Mouse (Mus musculus) MEL (cell line): Measurements from ENCODE around the gene Disp1. TPM values are rescaled to one million over a fixed set of nuclear protein-coding genes. Genes with fewer than 3 reads are reported as not detected.

ENCODE experiments used
- DNase-seq: peaks from one replicate; pipeline ENCODE4 v3.0.0; 2011; ENCODE audit warnings: low read depth, low spot score
- H3K27ac ChIP-seq: 2 replicates; pipeline ENCODE4 v1.5.1; 2012; ENCODE audit warnings: low read depth, mild to moderate bottlenecking, control low read depth, low read length, moderate library complexity; ENCODE audit not compliant: control insufficient read depth
- H3K27me3 ChIP-seq, 2 experiments: fragments of 150-350 bp in 1 of 2; sonication (generic) in 1 of 2; 2 replicates each; pipeline ENCODE4 v1.6.1; 2012; ENCODE audit warnings: low read length in 2 of 2, mild to moderate bottlenecking in 2 of 2, improper control_type of control experiment in 1 of 2, moderate library complexity in 1 of 2; ENCODE audit not compliant: insufficient read depth in 2 of 2, control insufficient read depth in 1 of 2
- H3K36me3 ChIP-seq, 2 experiments: 2 replicates each; pipeline ENCODE4 v1.6.1; 2012 to 2014; ENCODE audit warnings: low read length in 2 of 2, improper control_type of control experiment in 1 of 2, inconsistent platforms in 1 of 2, mild to moderate bottlenecking in 1 of 2; ENCODE audit not compliant: insufficient read depth in 2 of 2, control insufficient read depth in 1 of 2
- H3K4me1 ChIP-seq, 2 experiments: fragments of 150-350 bp in 1 of 2; sonication (generic) in 1 of 2; 2 replicates each; pipeline ENCODE4 v1.6.1; 2012; ENCODE audit warnings: low read length in 2 of 2, improper control_type of control experiment in 1 of 2, mild to moderate bottlenecking in 1 of 2; ENCODE audit not compliant: insufficient read depth in 2 of 2, control insufficient read depth in 1 of 2
- H3K4me3 ChIP-seq, 2 experiments: fragments of 150-350 bp in 1 of 2; sonication (generic) in 1 of 2; 2 replicates each; pipeline ENCODE4 v1.5.1; 2012; ENCODE audit warnings: low read depth in 2 of 2, low read length in 2 of 2, mild to moderate bottlenecking in 2 of 2, moderate library complexity in 2 of 2, control low read depth in 1 of 2, improper control_type of control experiment in 1 of 2; ENCODE audit not compliant: control insufficient read depth in 1 of 2, insufficient read depth in 1 of 2
- H3K79me2 ChIP-seq: 2 replicates; pipeline ENCODE4 v1.6.1; 2012; ENCODE audit warnings: mild to moderate bottlenecking, low read length, moderate library complexity; ENCODE audit not compliant: control insufficient read depth, poor library complexity, insufficient read depth
- H3K9ac ChIP-seq: 2 replicates; pipeline ENCODE4 v1.6.1; 2012; ENCODE audit warnings: low read depth, mild to moderate bottlenecking, control low read depth, low read length, moderate library complexity; ENCODE audit not compliant: control insufficient read depth, poor library complexity, severe bottlenecking
- H3K9me3 ChIP-seq: fragments of 150-350 bp; sonication (generic); replicated peaks from 2 replicates; pipeline ENCODE4 v1.6.1; 2012; ENCODE audit warnings: mild to moderate bottlenecking, low read length, improper control_type of control experiment, moderate library complexity; ENCODE audit not compliant: insufficient read depth
- CHD1 ChIP-seq: IDR thresholded peaks from 2 replicates; pipeline ENCODE4 v1.6.1; 2012; ENCODE audit warnings: low read depth, mild to moderate bottlenecking, inconsistent platforms, low read length, improper control_type of control experiment
- E2F4 ChIP-seq: IDR thresholded peaks from 2 replicates; pipeline ENCODE4 v1.6.1; 2011; ENCODE audit warnings: low read depth, low read length, improper control_type of control experiment, borderline replicate concordance
- ETS1 ChIP-seq: IDR thresholded peaks from 2 replicates; pipeline ENCODE4 v1.6.1; 2012; ENCODE audit warnings: low read depth, mild to moderate bottlenecking, inconsistent platforms, low read length, improper control_type of control experiment, moderate library complexity
- GABPA ChIP-seq: IDR thresholded peaks from 2 replicates; pipeline ENCODE4 v1.6.1; 2012; ENCODE audit warnings: low read depth, mild to moderate bottlenecking, inconsistent platforms, low read length, improper control_type of control experiment, moderate library complexity
- GATA1 ChIP-seq: IDR thresholded peaks from 2 replicates; pipeline ENCODE4 v1.6.1; 2011; ENCODE audit warnings: low read depth, low read length, improper control_type of control experiment
- JUND ChIP-seq: IDR thresholded peaks from 2 replicates; pipeline ENCODE4 v1.6.1; 2011; ENCODE audit warnings: low read depth, mild to moderate bottlenecking, improper control_type of control experiment, low read length
- KAT2A ChIP-seq: conservative IDR thresholded peaks from 2 replicates; pipeline ENCODE4 v1.6.1; 2012; ENCODE audit warnings: low read depth, low read length, improper control_type of control experiment, inconsistent platforms
- MAX ChIP-seq: IDR thresholded peaks from 2 replicates; pipeline ENCODE4 v1.6.1; 2011; ENCODE audit warnings: low read length, improper control_type of control experiment
- MAZ ChIP-seq: IDR thresholded peaks from 2 replicates; pipeline ENCODE4 v1.6.1; 2012; ENCODE audit warnings: low read depth, mild to moderate bottlenecking, inconsistent platforms, low read length, improper control_type of control experiment
- NRF1 ChIP-seq: IDR thresholded peaks from 2 replicates; pipeline ENCODE4 v1.6.1; 2014; ENCODE audit warnings: low read depth, mild to moderate bottlenecking, inconsistent platforms, low read length, improper control_type of control experiment, moderate library complexity; ENCODE audit not compliant: poor library complexity, insufficient read depth, severe bottlenecking
- POLR2A ChIP-seq, 2 experiments: IDR thresholded peaks; 2 replicates each; pipeline ENCODE4 v1.6.1; 2011 to 2012; ENCODE audit warnings: low read length in 2 of 2, mild to moderate bottlenecking in 2 of 2, control low read depth in 1 of 2, improper control_type of control experiment in 1 of 2, low read depth in 1 of 2, moderate library complexity in 1 of 2; ENCODE audit not compliant: control insufficient read depth in 1 of 2, insufficient read depth in 1 of 2, poor library complexity in 1 of 2
- POLR2AphosphoS2 ChIP-seq: IDR thresholded peaks from 2 replicates; pipeline ENCODE4 v1.6.1; 2011; ENCODE audit warnings: low read length, improper control_type of control experiment
- RAD21 ChIP-seq: IDR thresholded peaks from 2 replicates; pipeline ENCODE4 v1.6.1; 2011; ENCODE audit warnings: mild to moderate bottlenecking, low read depth, low read length, improper control_type of control experiment
- UBTF ChIP-seq: IDR thresholded peaks from 2 replicates; pipeline ENCODE4 v1.6.1; 2012; ENCODE audit warnings: low read depth, mild to moderate bottlenecking, inconsistent platforms, low read length, improper control_type of control experiment, moderate library complexity, borderline replicate concordance; ENCODE audit not compliant: insufficient read depth
- ZC3H11A ChIP-seq: IDR thresholded peaks from 2 replicates; pipeline ENCODE4 v1.6.1; 2012; ENCODE audit warnings: low read depth, mild to moderate bottlenecking, inconsistent platforms, low read length, improper control_type of control experiment
- ZKSCAN1 ChIP-seq: IDR thresholded peaks from 2 replicates; pipeline ENCODE4 v1.6.1; 2012; ENCODE audit warnings: low read depth, mild to moderate bottlenecking, inconsistent platforms, low read length, improper control_type of control experiment, moderate library complexity
- ZMIZ1 ChIP-seq: IDR thresholded peaks from 2 replicates; pipeline ENCODE4 v1.6.1; 2012; ENCODE audit warnings: low read depth, mild to moderate bottlenecking, inconsistent platforms, low read length, improper control_type of control experiment, moderate library complexity
- polyA plus RNA-seq, 2 experiments: library from polyadenylated mRNA; stranded (reverse) in 1 of 2; unstranded in 1 of 2; fragments of >175 nt in 1 of 2; fragments of >200 nt in 1 of 2; gene quantifications; 2 replicates each; pipeline versions ENCODE4 v1.2.1 to v1.2.4; 2012; ENCODE audit warnings: low replicate concordance in 2 of 2, low read depth in 1 of 2; ENCODE audit not compliant: insufficient read length in 2 of 2, insufficient read depth in 1 of 2, missing spikeins in 1 of 2
- total RNA-seq: library from RNA; depleted of rRNA; stranded (reverse); fragments of 300-350 nt; gene quantifications from 2 replicates; pipeline ENCODE4 v1.2.3, GENCODE M21; 2012

The Disp1 gene
- total and polyA plus RNA-seq, 3 experiments = 6.3 to 9.9 TPM; not detected in 1

DNA sequence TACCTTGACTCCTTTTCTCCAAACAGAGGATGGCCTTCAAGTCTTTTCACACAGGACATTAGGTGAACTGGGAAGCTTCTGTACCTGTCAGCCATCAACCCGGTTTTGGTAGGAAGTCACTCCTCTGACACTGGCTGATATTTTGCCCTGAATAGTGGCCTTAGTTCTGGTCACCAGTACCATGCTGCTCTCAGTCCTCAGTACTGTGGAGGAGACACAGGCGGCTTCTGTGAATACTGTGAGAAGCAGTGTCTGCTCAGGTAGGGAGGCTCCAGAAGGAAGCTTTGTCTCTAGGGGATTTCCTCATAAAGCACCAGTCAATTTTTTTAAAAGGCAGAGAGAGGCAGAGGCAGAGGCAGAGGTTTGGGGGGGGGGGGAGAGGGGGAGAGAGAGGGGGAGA, 80.0 kb downstream of the Disp1 start:
- Histone ChIP-seq H3K4me3 (no peak overlapping the region), H3K4me1 (peaks cover 14 to 16% of the 10 kb centered on the region in 2 experiments), H3K36me3 (peaks cover 0 to 22% of the 10 kb centered on the region in 2 experiments; a peak in 2 of 4 replicates), H3K9ac (no peak overlapping the region), H3K27me3 (no peaks in the 10 kb centered on the region), H3K9me3 (no peaks in the 10 kb centered on the region), H3K79me2 (no peaks in the 10 kb centered on the region; the same call in 1 of the 2 replicates), H3K27ac (no peak overlapping the region)
- DNase-seq = no peak
- TF ChIP-seq GABPA (no peak), POLR2A (IDR thresholded peaks at IDR 0.05; ENCODE audit: control insufficient read depth in 1 of 2, insufficient read depth in 1 of 2, low read depth in 1 of 2, low read length in 2 of 2, poor library complexity in 1 of 2) (no peak), ZKSCAN1 (no peak), UBTF (no peak), ZMIZ1 (no peak), NRF1 (no peak)

DNA sequence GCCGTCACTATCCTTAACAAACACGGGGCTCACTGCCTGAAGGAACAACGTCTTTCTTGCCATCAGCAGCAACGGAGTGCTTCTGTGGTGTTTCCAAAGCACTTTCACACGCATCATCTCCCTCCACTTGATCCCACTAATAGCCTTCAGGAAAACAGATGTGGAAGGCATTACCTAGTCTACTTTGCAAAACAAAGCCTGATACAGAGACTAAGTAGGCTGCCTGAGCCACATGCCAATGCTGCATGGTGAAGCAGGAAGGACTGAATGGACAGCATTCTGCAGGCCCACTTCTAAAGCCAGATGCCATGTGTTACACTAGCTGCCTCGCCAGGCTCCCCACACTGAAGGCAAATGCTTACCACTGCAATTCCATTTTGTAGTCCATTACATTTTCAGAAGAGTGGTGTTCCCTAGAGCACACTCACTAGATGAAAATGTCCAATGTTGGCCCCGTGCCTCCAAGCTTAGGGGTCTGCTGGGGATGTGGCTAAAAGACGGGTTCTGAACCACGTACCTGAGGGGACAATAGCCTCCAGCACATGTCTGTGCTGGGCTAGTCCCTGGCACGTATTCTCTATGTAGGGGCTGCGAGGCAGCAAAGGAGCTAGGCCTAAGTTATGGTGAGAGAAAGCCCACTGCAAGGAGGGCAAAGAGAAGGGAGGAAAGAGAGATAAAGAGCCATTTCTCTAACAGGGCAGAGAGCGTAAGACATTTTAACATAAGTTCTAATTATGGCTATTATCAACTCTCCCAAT, 80.6 kb downstream of the Disp1 start:
- H3K4me1 ChIP-seq = peaks cover 11 to 15% of the 10 kb centered on the region in 2 experiments
- no peak overlapping the region for H3K9ac ChIP-seq
- TF ChIP-seq KAT2A (no peak), POLR2AphosphoS2 (no peak), RAD21 (no peak), E2F4 (no peak), JUND (no peak), MAX (no peak), CHD1 (no peak), MAZ (no peak), GATA1 (no peak), NRF1 (no peak), POLR2A (IDR thresholded peaks at IDR 0.05; ENCODE audit: control insufficient read depth in 1 of 2, insufficient read depth in 1 of 2, low read depth in 1 of 2, low read length in 2 of 2, poor library complexity in 1 of 2) (no peak), ETS1 (no peak), ZKSCAN1 (no peak), ZC3H11A (no peak)
- peaks cover 0 to 18% of the 10 kb centered on the region in 2 experiments; a peak in 2 of 4 replicates for H3K36me3 ChIP-seq
- H3K27me3 ChIP-seq = no peaks in the 10 kb centered on the region
- no peak overlapping the region for H3K27ac ChIP-seq
- no peak overlapping the region for H3K4me3 ChIP-seq
- no peak for DNase-seq
- no peaks in the 10 kb centered on the region; the same call in 1 of the 2 replicates for H3K79me2 ChIP-seq
- no peaks in the 10 kb centered on the region for H3K9me3 ChIP-seq
